Comparison of ENCODE assay signal across 8 mouse cellular contexts in the genomic region with DNA sequence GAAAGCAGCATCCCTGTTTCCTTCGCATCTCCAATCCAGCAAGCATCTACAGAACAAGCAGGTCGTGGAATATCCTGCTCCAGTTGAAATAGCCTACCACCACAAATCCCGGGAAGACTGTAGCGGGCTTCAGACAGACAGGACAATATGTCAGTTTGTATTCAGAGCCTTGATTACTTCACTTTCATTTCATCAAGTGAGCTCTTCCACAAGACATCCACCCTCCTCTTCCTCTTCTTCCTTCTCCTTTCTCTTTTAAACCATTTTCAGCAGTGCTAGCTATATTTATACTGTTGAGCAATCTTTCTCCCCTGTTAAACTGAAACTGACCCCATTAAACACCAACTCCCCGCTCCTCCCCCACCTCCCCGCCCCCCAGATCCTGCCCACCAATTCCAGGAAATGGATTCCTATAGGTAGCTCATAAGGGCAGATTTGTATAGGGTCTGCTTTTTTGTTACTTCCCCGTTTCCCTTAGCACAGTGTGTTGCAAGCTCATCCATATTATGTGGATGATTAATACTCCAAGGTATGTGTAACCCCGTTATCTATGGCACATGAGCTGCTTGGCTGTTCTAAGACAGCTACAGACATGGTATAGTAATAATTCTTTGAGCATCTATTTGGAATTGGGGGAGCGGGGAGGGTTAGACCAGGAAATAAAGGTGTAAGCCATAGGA. TPM values are rescaled to one million over a fixed set of nuclear protein-coding genes. Genes with fewer than 3 reads are reported as not detected.
DNase-seq lines count a peak whose midpoint lies in the region; ATAC-seq lines count a peak whose summit lies in the region.

No protein-coding gene starts in this region.

- peak overlapping the region; percentile 17 to 28; a peak in 3 of 4 replicates for H3K4me3 ChIP-seq in heart, embryonic 14.5 days (ENCODE audit: control insufficient read depth in 1 of 2, insufficient read depth in 1 of 2, low read depth in 1 of 2, low read length in 2 of 2)
- no peak overlapping the region for H3K4me3 ChIP-seq in neural tube, embryonic 12.5 days
- H3K4me3 ChIP-seq in limb, embryonic 13.5 days = 0 out of 2 replicates have a peak overlapping the region, but pooled peaks have one; percentile 14
- H3K4me3 ChIP-seq in stomach, embryonic 14.5 days (ENCODE audit: low read depth, low read length) = no peak overlapping the region

- peaks cover 5 to 11% of the 10 kb centered on the region in 2 experiments for H3K4me1 ChIP-seq in heart, embryonic 14.5 days (ENCODE audit: control insufficient read depth in 2 of 2, insufficient read depth in 2 of 2, low read length in 2 of 2)
- H3K4me1 ChIP-seq in neural tube, embryonic 12.5 days = no peaks in the 10 kb centered on the region
- H3K4me1 ChIP-seq in limb, embryonic 13.5 days = 0 out of 2 replicates have a peak, but pooled peaks cover 6% of the 10 kb centered on the region
- no peaks in the 10 kb centered on the region for H3K4me1 ChIP-seq in stomach, embryonic 14.5 days (ENCODE audit: control insufficient read depth, insufficient read depth, low read length)

- H3K9me3 ChIP-seq in heart, embryonic 14.5 days (ENCODE audit: control insufficient read depth, low read length) = 0 out of 2 replicates have a peak, but pooled peaks cover 4% of the 10 kb centered on the region
- H3K9me3 ChIP-seq in neural tube, embryonic 12.5 days = no peaks in the 10 kb centered on the region
- H3K9me3 ChIP-seq in limb, embryonic 13.5 days = peaks cover 5% of the 10 kb centered on the region
- H3K9me3 ChIP-seq in stomach, embryonic 14.5 days (ENCODE audit: control insufficient read depth, low read depth, low read length) = no peaks in the 10 kb centered on the region

- H3K36me3 ChIP-seq in heart, embryonic 14.5 days (ENCODE audit: control insufficient read depth, insufficient read depth, low read length) = no peaks in the 10 kb centered on the region
- H3K36me3 ChIP-seq in neural tube, embryonic 12.5 days = no peaks in the 10 kb centered on the region
- H3K36me3 ChIP-seq in limb, embryonic 13.5 days = no peaks in the 10 kb centered on the region
- H3K36me3 ChIP-seq in stomach, embryonic 14.5 days (ENCODE audit: control insufficient read depth, insufficient read depth, low read length) = no peaks in the 10 kb centered on the region

- WGBS in heart, embryonic 14.5 days = 72% methylated on average over 9 of the region's 9 CpGs
- 72% methylated on average over 9 of the region's 9 CpGs for WGBS in neural tube, embryonic 12.5 days
- WGBS in limb, embryonic 13.5 days = 65% methylated on average over 9 of the region's 9 CpGs
- WGBS in stomach, embryonic 14.5 days = 70% methylated on average over 9 of the region's 9 CpGs

- H3K27me3 ChIP-seq in heart, embryonic 14.5 days (ENCODE audit: control insufficient read depth, insufficient read depth, low read length) = no peaks in the 10 kb centered on the region
- no peaks in the 10 kb centered on the region; the same call in 1 of the 2 replicates for H3K27me3 ChIP-seq in neural tube, embryonic 12.5 days (replicated peaks)
- H3K27me3 ChIP-seq in limb, embryonic 13.5 days = peaks cover 23% of the 10 kb centered on the region
- no peaks in the 10 kb centered on the region for H3K27me3 ChIP-seq in stomach, embryonic 14.5 days (ENCODE audit: control insufficient read depth, insufficient read depth, low read length)

- H3K9ac ChIP-seq in heart, embryonic 14.5 days (ENCODE audit: low read length) = no peak overlapping the region
- no peak overlapping the region for H3K9ac ChIP-seq in neural tube, embryonic 12.5 days
- no peak overlapping the region; the same call in 1 of the 2 replicates for H3K9ac ChIP-seq in limb, embryonic 13.5 days
- no peak overlapping the region for H3K9ac ChIP-seq in stomach, embryonic 14.5 days (replicated peaks; ENCODE audit: low read depth, low read length)

- no peak for ATAC-seq in heart, embryonic 14.5 days (ENCODE audit: insufficient number of reproducible peaks, insufficient read depth, low FRiP score, low read depth)
- no peak for ATAC-seq in neural tube, embryonic 12.5 days (ENCODE audit: low FRiP score, low read depth)
- no peak for ATAC-seq in limb, embryonic 13.5 days (ENCODE audit: low FRiP score, low read depth)
- no peak for ATAC-seq in stomach, embryonic 14.5 days (ENCODE audit: insufficient number of reproducible peaks, insufficient read depth, low FRiP score, low read depth)

- peak overlapping the region; percentile 56 for H3K4me2 ChIP-seq in heart, embryonic 14.5 days (ENCODE audit: low read length)
- peak overlapping the region; percentile 28 for H3K4me2 ChIP-seq in neural tube, embryonic 12.5 days (replicated peaks)
- H3K4me2 ChIP-seq in limb, embryonic 13.5 days (replicated peaks) = peak overlapping the region; percentile 36
- peak overlapping the region; percentile 6; the same call in 1 of the 2 replicates for H3K4me2 ChIP-seq in stomach, embryonic 14.5 days (replicated peaks; ENCODE audit: low read depth, low read length)

- no peak for DNase-seq in heart, postnatal 4 days
- DNase-seq in neural tube, embryonic 10.5 days (ENCODE audit: extremely low spot score, low spot score) = no peak
- no peak for DNase-seq in cerebellum, postnatal 14 days
- DNase-seq in frontal cortex, postnatal 10 days (ENCODE audit: low spot score in 2 of 2) = no peak

- H3K27ac ChIP-seq in heart, embryonic 14.5 days (replicated peaks in 1 of 2; ENCODE audit: control insufficient read depth in 1 of 2, insufficient read depth in 1 of 2, low read depth in 2 of 2, low read length in 2 of 2) = peak overlapping the region in 1 of 2 experiments; percentile 12; a peak in 1 of 4 replicates
- no peak overlapping the region for H3K27ac ChIP-seq in neural tube, embryonic 12.5 days
- H3K27ac ChIP-seq in limb, embryonic 13.5 days = no peak overlapping the region
- no peak overlapping the region for H3K27ac ChIP-seq in stomach, embryonic 14.5 days (ENCODE audit: low read length)

RNA-seq across cellular contexts. Expression of a gene that starts 33.0 kb away (rescaled TPM):
- polyA plus RNA-seq in heart, embryonic 14.5 days (2014; fragmentation: Nextera tagmentation; extraction: Ambion mirVana) = 28.9 and 29.5 TPM in 2 replicates
- total RNA-seq in heart, postnatal 4 days (2021) = 10 to 100 TPM; 44.1 to 45.8 TPM
- polyA plus RNA-seq in neural tube, embryonic 12.5 days (2016; fragmentation: Nextera tagmentation; extraction: Ambion mirVana) = 12.5 and 15.6 TPM in 2 replicates
- 9.5 and 9.6 TPM in 2 replicates for polyA plus RNA-seq in limb, embryonic 13.5 days (2015; fragmentation: Nextera tagmentation; extraction: Ambion mirVana)
- 11.5 and 13.0 TPM in 2 replicates for polyA plus RNA-seq in stomach, embryonic 14.5 days (2014; fragmentation: Nextera tagmentation; extraction: Ambion mirVana)

Comparison
In these comparisons a context has a peak if more than half of its experiments do, and no peak if none do; other contexts are left out.
1. H3K4me2 ChIP-seq: peak in every context shown above with its lines; median percentile 56 in heart, embryonic 14.5 days; 36 in limb, embryonic 13.5 days; 28 in neural tube, embryonic 12.5 days; 6 in stomach, embryonic 14.5 days.
2. H3K4me3 ChIP-seq: peak in heart, embryonic 14.5 days (2 of 2) and limb, embryonic 13.5 days (single experiment); none in neural tube, embryonic 12.5 days (single experiment) and stomach, embryonic 14.5 days (single experiment).